Mouse (Mus musculus): ENCODE results near the gene Fam181a.
A peak's percentile ranks its signal among the peaks of the same experiment; 100 is the strongest.

Gene Fam181a

DNA sequence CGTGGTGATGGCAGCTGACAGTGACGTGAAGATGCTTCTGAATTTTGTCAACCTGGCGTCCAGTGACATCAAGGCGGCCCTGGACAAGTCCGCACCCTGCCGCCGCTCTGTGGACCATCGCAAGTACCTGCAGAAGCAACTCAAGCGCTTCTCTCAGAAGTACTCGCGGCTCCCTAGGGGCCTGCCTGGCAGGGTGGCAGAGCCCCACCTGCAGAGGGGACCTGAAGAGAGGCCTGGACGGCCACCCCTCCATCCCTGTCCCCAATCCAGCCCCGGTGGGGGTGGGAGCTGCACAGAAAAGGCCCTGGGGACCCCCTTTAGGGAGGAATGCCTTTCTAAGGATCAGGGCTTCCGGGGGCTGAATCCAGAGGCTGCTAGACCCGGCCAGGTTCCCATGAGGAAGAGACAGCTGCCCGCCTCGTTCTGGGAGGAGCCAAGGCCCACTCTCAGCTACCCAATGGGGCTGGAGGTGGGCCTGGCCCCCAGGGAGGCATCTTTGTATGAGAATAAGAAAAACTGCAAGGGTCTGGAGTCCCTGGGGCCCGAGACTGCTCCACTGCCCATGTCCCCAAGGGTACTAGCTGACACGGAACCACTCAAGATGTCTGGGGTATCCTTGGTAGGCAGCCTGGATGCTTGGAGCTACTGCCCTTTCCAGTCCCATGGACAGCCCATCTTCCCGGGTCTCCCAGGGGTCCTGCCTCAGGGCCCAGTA lies 5.2 kb downstream of the Fam181a start:
- peak in 1 of 2 experiments; percentile 21 for DNase-seq

DNA sequence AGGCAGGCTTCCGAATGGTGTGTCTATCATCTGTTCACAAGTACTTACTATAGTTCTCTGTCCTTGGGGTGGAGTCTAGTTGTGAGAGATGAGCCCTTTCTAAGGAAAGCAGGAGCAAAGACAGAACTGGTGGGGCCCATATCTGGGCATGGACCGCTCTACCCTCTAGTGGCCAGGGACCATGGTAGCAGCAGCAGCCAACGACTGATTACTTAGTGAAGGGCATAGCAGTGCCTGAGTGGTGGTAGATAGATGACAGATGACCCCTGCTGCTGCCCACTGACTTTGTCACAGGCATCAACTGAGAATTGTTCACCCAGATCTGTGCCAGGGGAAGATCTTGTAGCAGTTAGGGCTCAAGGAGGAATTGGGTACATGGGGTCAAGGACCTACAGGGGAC lies 12.0 kb downstream of the Fam181a start:
- DNase-seq, result peak; percentile 66 to 68

DNA sequence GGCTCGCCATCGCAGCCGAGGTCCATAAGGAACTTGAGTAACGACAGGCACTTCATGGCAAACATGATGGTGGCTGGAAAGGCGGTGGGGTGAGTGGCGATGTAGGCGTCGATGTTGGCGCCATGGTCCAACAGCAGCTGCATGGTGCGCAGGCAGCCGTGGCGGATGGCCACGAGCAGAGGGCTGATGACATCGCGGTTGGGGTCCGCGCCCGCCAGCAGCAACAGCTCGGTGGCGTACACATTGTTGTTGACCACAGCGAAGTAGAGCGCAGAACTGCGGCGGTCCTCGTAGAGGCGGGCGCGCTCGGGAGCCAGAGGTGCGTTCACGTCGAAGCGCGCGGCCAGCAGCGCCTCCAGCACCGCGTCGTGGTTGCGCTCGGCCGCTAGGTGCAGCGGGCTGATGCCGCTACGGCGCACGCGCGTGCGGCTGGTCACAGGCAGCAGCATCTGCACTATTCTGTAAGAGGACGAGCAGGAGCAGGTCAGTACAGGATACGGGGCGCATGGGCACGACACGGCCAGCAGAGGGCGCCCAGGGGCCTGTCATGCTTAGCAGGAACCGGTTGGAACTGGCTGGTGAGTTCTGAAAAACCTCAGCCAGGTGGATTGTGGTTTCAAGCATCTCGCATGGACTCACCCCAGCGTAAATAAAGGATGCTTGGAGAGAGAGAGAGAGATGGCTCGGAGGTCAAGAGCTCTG lies 14.5 kb downstream of the Fam181a start:
- peak; percentile 97 to 99 for DNase-seq

DNA sequence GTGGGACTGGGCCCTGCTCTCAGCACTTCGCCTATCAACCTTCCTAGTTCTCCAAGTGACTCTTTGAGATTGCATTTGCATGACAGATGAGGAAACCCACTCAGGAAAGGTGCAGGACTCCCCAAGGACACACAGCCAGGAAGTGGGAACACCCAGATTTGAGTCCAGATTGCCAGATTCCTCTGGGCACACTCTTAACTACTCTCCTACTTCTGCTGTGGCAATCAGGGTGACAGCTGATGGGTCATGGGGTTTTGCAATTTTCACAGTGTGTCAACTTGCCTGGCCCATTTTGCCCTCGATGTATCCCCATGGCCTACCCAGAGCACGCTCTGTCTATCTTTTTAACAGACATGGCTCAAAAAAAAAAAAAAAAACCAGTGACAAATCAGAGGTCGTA lies 15.8 kb downstream of the Fam181a start:
- DNase-seq, result no peak

DNA sequence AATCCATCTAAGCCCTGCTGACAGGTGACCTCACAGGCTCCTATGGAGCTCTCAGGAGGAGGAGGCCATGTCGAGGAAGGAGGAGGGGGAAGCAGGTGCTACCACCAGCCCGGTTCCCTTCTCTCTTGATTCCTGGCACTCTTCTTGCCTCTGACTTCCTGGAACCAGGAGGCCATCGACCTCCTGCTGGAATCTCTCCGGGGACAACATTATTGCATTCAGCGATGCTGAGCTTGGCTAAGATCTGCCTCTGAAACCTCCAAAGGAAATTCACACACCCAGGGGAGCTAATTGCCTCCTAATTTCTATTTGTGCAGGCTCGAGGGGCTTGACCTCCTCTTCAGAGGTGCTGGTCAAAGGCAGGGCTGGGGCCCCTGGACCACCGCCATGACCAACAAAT lies 16.3 kb downstream of the Fam181a start:
- no peak for DNase-seq

DNA sequence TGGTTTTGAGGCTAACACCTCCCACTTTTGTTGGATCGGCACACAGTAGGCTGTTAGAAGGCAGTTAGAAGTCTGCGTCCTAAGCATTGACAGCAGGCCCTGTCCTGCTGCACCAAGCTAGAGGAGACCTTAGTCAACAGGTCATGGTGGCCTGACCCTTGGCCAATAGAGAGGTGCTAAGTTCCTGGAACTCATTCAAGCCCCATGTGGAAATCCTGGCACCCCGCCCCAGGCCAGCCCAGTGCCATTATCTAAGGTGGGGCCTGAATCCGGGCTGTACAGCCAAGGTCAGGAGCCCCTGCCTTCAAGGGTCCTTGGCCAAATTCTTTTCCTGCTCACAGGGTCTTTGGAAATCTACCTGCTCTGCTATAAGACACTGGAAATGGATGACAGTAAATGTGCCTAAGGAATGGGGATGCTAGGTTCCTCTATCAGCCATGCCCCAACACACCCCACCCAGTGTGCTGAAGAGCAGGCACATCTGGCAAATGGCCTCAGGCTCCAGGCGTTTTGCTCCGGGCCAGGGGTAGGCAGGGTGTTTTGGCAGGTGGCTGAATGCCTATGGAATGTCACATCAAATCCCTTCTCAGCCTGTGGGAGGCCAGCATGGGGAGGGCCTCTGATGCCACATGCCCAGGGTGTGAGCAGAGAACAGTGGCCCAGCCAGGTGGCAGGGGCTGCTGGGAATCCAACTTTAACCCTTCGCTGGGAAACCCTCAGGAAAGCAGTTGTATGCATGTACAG lies 17.8 kb downstream of the Fam181a start:
- peak; percentile 45 to 51 for DNase-seq

DNA sequence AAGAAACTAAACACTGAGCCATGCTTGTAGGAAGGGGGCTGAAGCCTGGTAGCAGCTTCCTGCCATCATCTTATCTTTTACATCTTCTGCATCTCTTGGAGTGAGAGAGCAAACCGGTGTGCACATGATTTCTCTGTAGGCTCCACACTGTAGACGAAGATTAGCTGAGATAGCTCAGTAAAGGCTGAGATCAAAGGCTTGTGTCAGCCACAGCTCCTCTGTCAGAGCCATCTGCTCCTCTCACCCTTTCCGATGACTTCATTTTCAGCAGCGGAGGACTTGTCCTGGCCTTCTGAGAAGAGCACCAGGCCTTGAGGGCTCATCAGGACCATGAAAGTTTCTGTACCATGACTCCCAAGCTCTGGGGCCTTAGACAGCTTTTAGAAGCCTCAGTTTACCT lies 20.7 kb downstream of the Fam181a start:
- DNase-seq, result no peak

DNA sequence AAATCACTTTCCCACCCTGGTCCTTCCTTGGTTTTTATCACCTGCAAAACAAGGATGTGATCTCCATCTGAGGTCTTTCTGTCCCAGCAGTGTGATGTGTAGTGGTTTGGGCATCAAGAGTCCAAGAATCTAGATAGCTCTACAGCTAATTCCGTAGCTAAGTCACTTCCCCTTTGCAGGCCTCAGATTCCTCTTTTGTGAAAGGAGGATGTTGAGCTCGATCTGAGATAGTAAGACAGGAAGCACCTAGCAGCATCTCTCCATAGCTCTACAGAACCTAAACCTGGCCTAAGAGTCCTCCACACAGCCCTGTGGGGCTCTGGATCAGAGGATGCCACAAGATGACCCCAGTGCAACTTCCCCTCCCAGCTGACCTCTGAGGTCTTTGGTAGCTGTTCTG lies 22.1 kb downstream of the Fam181a start:
- DNase-seq, result no peak

DNA sequence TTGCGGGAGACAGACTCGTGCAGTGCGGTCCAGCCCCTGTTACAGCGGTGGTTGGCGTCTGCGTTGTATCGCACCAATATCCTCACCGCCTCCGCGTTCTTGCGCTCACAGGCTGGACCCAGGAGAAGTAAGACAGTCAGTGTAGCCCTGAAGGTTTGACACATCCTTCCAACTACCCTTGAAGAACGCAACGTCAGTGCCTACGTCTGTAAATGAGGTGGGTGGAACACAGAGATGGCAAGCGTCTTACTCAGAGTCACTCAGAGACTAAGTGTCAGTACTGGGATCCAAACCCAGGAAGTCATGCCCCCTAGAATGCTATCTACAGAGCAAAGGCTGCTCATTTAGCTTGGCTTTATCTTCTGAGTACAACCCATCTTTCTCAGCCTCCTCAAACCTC lies 22.7 kb downstream of the Fam181a start:
- DNase-seq, result no peak

DNA sequence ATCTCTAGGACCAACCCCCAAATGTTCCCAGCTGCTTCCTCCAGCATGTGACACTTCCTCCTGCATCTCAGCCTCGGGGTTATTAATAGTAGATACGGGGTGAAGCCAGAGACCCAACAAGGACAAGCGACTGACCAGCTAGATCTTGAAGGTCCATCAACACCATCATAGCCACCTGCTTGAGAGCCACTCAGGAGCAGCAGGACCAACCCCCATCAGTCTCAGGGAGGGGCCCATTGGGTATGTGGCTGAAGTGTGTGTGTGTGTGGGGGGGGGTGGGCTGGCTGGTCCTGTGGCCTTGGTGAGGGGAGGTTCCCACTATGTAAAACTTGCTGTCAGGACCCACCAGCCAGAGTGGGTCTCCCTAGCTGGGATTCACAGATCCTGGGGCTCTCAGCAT lies 26.0 kb downstream of the Fam181a start:
- DNase-seq, result no peak

DNA sequence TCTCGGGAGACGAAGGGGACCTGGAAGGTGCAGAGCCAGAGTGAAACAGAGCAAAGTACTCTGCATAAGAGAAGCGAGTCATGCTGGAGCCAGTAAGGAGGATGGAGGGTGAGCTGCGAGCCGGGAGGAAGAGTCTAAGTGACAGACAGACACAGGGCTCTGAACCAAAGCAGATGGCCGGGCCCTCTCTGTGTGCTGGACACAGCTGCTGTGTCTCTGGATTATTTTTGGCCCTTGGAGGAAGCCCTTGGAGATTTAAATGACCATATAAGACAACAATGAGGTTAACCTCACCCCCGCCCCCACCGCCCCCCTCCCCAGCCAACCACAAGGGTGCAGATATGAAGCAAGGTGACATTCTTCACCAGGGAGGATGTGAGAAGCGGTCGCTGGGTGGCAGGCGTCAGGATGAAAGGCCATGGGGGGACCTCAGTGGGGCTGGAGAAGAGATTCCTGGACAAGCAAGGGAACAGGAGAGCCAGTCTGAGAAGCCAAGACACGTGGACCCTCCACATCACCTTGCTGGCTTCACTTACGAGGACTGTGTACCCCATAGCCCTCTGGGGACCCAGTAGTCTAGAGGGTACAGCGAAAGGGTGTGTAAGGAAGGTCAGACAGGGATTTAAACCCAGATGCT lies 27.5 kb downstream of the Fam181a start:
- peak in 1 of 2 experiments; percentile 51 for DNase-seq

DNA sequence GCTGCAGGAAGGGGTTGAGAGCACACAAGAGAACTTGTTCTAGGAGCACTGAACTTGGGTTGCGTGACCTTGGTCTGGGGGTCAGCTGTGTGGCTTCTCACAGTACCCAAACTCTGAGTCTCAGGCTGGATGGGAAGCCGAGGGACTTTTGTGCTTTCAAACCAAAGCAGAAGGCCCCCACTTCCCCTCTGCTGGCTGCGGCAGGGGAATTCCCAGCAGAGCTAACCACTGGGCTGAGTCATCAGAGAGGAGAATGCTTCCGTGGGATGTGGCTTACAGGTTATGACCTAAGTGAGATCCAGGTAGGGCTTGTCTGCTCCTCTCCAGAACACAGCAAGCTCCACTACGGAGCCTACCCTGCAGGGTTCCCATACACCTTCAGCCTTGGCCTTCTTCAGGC lies 30.4 kb downstream of the Fam181a start:
- DNase-seq, result no peak

DNA sequence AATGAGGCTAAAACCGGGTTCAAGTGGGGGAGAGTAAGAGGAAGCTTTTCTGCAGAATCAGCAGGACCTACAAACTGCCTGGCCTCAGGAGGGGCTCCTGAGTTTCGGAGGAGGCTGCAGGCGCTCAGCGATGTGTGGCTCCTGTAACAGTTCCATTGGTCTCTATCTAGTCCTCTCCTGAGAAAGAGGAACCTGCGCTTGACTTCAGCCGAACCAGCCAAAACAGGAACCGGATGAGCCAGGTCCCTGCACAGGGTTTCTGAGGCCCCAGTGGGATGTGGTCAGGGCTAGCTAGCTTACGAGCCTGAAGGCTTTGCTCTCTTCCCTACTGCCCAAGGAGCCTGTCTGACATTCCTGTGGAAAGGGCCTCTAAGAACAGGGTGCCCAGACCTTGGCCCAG lies 32.7 kb downstream of the Fam181a start:
- no peak for DNase-seq

DNA sequence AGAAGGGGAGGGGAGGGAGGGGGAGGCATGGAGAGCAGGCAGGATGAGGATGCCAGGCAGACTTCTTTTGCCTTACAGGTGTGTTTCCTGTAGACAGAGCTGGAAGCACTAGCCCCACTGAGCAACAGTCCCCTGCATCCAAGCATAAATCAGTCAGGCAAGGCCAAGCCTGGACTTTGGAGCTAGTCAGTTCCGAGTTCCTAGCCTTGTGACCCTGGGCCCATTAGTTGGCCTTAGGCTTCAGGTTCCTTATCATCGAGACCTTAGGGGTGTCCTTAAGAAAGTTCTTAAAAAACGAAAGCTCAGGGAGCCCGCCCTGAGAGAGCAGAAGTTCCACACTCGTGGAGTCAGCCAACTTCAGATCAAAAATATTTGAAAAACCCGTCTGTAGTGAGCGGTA lies 34.2 kb downstream of the Fam181a start:
- DNase-seq, result no peak

DNA sequence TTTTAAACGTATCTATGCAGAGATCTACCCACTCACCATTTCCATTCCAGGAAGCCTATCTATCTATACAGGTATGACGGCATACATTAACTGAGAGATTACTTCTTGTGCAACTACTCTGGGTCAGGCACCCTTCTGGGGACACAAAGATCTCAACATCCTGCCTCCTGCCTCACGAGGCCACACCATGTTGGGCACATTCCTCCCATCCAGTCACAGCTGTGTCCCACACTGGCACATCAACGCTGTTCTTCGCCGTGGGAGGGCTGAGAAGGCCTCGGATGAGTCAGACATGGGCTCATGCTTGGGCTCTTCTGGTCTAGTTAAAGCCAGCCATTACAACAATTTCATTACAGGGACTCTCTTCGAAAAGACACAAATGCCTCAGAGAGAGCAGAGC lies 36.2 kb downstream of the Fam181a start:
- no peak for DNase-seq

DNA sequence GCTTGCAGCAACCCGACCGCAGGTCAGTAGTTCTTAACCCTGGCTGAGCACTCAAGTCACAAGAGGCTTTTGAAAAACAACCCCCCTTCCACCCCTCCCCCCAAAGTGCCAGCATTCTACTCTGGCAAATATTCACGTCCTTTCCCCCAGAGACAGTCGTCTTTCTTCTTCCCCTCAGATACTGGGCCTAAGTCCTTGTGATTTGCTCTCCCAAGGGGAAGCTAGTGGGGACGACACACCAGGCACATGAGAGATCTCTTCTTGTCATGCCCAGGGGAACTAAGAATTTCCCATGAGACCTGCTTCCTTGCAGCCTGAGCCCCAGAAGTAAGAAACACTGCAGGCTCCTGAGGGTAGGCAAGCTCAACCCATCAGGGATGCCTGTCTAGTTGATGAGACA lies 36.6 kb downstream of the Fam181a start:
- no peak for DNase-seq

DNA sequence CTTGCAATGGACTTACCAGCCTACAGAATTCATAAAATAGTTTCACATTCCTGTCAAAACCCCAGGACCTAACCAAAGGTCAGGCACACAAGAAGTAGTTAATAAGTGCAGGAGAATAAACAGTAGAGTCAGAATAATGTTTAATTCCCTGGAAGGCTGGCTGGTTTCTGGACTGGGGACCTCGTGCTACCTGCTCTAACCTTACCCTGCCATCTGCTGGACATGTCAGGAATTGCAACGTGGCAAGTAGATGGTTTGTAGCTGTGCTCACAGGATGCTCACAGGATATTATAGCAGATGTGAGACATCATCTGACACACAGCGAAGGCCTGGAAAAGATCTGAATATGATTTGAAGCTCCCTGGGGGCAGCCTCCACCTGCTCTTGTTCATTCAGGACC lies 37.7 kb downstream of the Fam181a start:
- DNase-seq, result peak; percentile 93 to 96

DNA sequence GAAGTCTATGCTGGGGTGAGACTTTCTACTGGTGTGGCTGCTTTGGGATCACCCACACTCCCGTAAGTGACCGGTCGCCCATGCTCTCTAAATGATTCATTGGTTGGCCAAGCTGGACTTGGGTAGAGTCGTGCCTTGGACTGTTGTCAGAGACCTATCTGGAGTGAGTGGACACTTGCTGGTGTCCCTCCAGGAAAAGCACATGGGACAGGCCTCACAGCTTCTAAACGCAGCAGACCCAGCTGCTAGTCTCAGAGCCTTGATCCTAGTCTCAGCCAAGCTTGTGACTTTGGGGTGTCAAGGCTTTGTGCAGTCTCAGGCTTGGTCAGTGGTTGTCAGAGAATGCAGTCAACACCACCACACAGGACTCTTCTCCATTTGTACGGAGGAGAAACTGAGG lies 42.0 kb downstream of the Fam181a start:
- DNase-seq, result no peak

DNA sequence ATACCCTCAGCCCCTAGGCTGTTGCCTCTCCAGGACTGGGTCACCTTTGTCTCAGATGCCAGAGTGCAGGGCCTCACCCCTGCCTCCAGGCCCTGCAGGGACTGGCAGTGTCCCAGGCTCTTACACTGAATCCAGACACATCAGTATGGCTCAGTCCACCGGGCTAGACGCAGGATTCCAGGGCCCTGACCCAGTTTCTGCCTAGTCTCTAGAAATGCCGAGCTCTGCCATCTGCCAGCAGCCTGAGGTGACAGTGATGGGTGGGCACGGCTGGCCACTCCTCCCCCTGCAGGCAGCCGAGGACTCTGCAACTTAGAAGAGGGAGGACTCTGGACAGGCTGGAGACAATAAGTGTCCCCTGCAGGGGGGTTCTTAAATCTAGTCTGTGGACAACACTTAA lies 42.8 kb downstream of the Fam181a start:
- DNase-seq, result peak; percentile 84

DNA sequence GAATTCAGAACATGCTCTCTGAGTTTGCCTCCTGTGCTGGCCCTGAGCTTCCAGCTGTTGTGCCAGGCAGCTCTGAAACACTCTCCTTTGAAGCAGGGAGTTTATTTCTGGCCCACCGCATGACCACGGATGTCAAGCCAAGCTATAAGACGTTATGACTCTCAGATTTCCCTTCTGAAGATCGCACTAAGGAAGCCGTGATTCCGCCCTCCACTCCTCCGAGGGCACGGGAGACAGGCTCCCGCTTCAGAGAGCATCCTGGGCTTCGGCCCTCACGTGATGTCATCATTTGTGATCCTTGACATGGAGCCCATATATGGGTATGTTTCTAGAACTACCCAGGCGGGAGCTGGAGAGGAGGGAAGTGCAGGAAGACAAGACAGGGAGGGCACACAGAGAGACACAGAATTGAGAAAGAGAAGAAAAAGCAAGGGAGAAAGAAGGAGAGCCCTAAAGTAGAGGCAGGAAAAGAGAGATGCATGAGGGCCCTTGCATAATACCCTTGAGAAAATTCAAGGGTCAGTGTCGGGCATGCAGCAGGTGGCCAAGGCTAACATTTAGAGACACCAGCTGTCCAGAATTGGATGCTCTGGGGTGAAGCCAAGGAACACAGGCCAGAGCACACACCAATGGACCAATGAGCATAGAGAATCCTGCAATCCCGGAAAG lies 45.1 kb downstream of the Fam181a start, which contains the start of gene Asb2:
Gene Asb2, minus strand, starts transcription at position 256 of the 669 bp plus-strand sequence.
- peak in 1 of 2 experiments; percentile 34 for DNase-seq

DNA sequence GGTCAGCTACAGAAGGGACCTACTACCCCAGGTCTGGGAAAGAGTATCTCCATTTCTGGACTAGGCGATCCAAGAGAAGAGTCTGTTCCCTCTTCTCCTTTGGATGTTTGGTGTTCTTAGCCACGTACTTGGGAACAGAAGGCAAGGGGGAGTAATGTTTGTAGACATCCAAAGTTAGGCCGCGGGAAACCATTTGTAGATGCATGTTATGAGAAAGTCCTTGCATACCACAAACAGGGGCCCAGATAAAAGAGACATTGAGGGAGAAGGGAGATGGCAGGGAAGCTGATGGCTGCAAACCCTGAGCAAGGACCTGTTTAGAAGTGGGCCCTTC lies 45.6 kb downstream of the Fam181a start:
- no peak for DNase-seq

DNA sequence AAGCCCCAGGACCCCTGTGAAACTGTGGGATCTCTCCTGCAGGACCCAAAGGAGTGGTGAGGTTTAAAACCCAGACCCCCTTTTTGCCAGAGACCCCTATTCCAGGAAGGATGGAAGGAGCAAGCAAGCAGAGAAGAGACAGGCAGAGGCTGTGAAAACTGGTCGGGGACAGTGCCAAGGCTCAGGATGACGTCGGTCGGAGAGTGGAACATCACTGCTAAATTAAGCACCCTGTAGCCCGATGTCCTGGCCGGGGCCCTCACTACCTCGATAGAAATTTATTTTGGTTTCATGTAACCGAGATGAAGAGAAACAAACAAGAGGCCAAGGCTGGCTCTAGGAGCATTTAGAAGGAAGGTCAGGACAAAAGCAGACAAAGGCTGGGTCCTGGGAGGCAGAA lies 47.4 kb downstream of the Fam181a start:
- no peak for DNase-seq
